Mouse (Mus musculus): ENCODE measurements around the gene Pinlyp.
A peak's percentile ranks its signal among the peaks of the same experiment; 100 is the strongest.

Pinlyp gene

GRCm38 (mm10) chr7:24561450-24561849 is 15.5 kb upstream of the Pinlyp start:
- no peak for DNase-seq

GRCm38 (mm10) chr7:24555786-24556185 is 9.9 kb upstream of the Pinlyp start:
- DNase-seq, result no peak

GRCm38 (mm10) chr7:24551985-24552759 is 6.3 kb upstream of the Pinlyp start:
- no peak for DNase-seq

- DNase-seq, result no peak
These were observed 1.7 kb upstream of the Pinlyp start for GRCm38 (mm10) chr7:24547534-24548036.

GRCm38 (mm10) chr7:24546634-24547389 is 894 bp upstream of the Pinlyp start:
- peak; percentile 99 for DNase-seq

GRCm38 (mm10) chr7:24544506-24544905 is 1.4 kb downstream of the Pinlyp start:
- peak; percentile 39 for DNase-seq

GRCm38 (mm10) chr7:24539686-24540085 is 6.2 kb downstream of the Pinlyp start:
- no peak for DNase-seq

GRCm38 (mm10) chr7:24538701-24539100 is 7.2 kb downstream of the Pinlyp start:
- DNase-seq, result no peak

- no peak for DNase-seq
These were observed 7.8 kb downstream of the Pinlyp start for GRCm38 (mm10) chr7:24538154-24538553.

- DNase-seq, result no peak
These were observed 8.3 kb downstream of the Pinlyp start for GRCm38 (mm10) chr7:24537591-24537990.

GRCm38 (mm10) chr7:24537081-24537480 is 8.8 kb downstream of the Pinlyp start:
- peak; percentile 13 for DNase-seq

- DNase-seq, result no peak
These were observed 11.6 kb downstream of the Pinlyp start for GRCm38 (mm10) chr7:24534301-24534700.

- no peak for DNase-seq
These were observed 12.1 kb downstream of the Pinlyp start for GRCm38 (mm10) chr7:24533806-24534205.

GRCm38 (mm10) chr7:24533031-24533571 is 12.8 kb downstream of the Pinlyp start:
- no peak for DNase-seq

GRCm38 (mm10) chr7:24531211-24531971 is 14.5 kb downstream of the Pinlyp start:
- peak; percentile 84 for DNase-seq

- peak; percentile 100 for DNase-seq
These were observed 15.6 kb downstream of the Pinlyp start, which contains the start of gene Irgq for GRCm38 (mm10) chr7:24530062-24530931. Gene Irgq (plus strand): TSS chr7:24530689.

- DNase-seq, result no peak
These were observed 16.3 kb downstream of the Pinlyp start for GRCm38 (mm10) chr7:24529580-24529979.

- no peak for DNase-seq
These were observed 17.1 kb downstream of the Pinlyp start for GRCm38 (mm10) chr7:24528861-24529260.

GRCm38 (mm10) chr7:24525686-24526420 is 20.1 kb downstream of the Pinlyp start:
- DNase-seq, result no peak

GRCm38 (mm10) chr7:24524978-24525377 is 20.9 kb downstream of the Pinlyp start:
- no peak for DNase-seq

GRCm38 (mm10) chr7:24523723-24524122 is 22.2 kb downstream of the Pinlyp start:
- no peak for DNase-seq

Measured in retina, postnatal 1 day (tissue).